Mouse (Mus musculus) MEL (cell line): Measurements from ENCODE around the gene Pard3. TPM values are rescaled to one million over a fixed set of nuclear protein-coding genes. Genes with fewer than 3 reads are reported as not detected.

ENCODE experiments used
- DNase-seq: peaks from one replicate; pipeline ENCODE4 v3.0.0; 2011; ENCODE audit warnings: low read depth, low spot score
- H3K27ac ChIP-seq: 2 replicates; pipeline ENCODE4 v1.5.1; 2012; ENCODE audit warnings: low read depth, mild to moderate bottlenecking, control low read depth, low read length, moderate library complexity; ENCODE audit not compliant: control insufficient read depth
- H3K27me3 ChIP-seq, 2 experiments: fragments of 150-350 bp in 1 of 2; sonication (generic) in 1 of 2; 2 replicates each; pipeline ENCODE4 v1.6.1; 2012; ENCODE audit warnings: low read length in 2 of 2, mild to moderate bottlenecking in 2 of 2, improper control_type of control experiment in 1 of 2, moderate library complexity in 1 of 2; ENCODE audit not compliant: insufficient read depth in 2 of 2, control insufficient read depth in 1 of 2
- H3K36me3 ChIP-seq, 2 experiments: 2 replicates each; pipeline ENCODE4 v1.6.1; 2012 to 2014; ENCODE audit warnings: low read length in 2 of 2, improper control_type of control experiment in 1 of 2, inconsistent platforms in 1 of 2, mild to moderate bottlenecking in 1 of 2; ENCODE audit not compliant: insufficient read depth in 2 of 2, control insufficient read depth in 1 of 2
- H3K4me1 ChIP-seq, 2 experiments: fragments of 150-350 bp in 1 of 2; sonication (generic) in 1 of 2; 2 replicates each; pipeline ENCODE4 v1.6.1; 2012; ENCODE audit warnings: low read length in 2 of 2, improper control_type of control experiment in 1 of 2, mild to moderate bottlenecking in 1 of 2; ENCODE audit not compliant: insufficient read depth in 2 of 2, control insufficient read depth in 1 of 2
- H3K4me3 ChIP-seq, 2 experiments: fragments of 150-350 bp in 1 of 2; sonication (generic) in 1 of 2; 2 replicates each; pipeline ENCODE4 v1.5.1; 2012; ENCODE audit warnings: low read depth in 2 of 2, low read length in 2 of 2, mild to moderate bottlenecking in 2 of 2, moderate library complexity in 2 of 2, control low read depth in 1 of 2, improper control_type of control experiment in 1 of 2; ENCODE audit not compliant: control insufficient read depth in 1 of 2, insufficient read depth in 1 of 2
- H3K79me2 ChIP-seq: 2 replicates; pipeline ENCODE4 v1.6.1; 2012; ENCODE audit warnings: mild to moderate bottlenecking, low read length, moderate library complexity; ENCODE audit not compliant: control insufficient read depth, poor library complexity, insufficient read depth
- H3K9ac ChIP-seq: 2 replicates; pipeline ENCODE4 v1.6.1; 2012; ENCODE audit warnings: low read depth, mild to moderate bottlenecking, control low read depth, low read length, moderate library complexity; ENCODE audit not compliant: control insufficient read depth, poor library complexity, severe bottlenecking
- H3K9me3 ChIP-seq: fragments of 150-350 bp; sonication (generic); replicated peaks from 2 replicates; pipeline ENCODE4 v1.6.1; 2012; ENCODE audit warnings: mild to moderate bottlenecking, low read length, improper control_type of control experiment, moderate library complexity; ENCODE audit not compliant: insufficient read depth
- CHD2 ChIP-seq: IDR thresholded peaks from 2 replicates; pipeline ENCODE4 v1.6.1; 2011; ENCODE audit warnings: low read length, improper control_type of control experiment
- CTCF ChIP-seq, 3 experiments: IDR thresholded peaks in 2 of 3; conservative IDR thresholded peaks in 1 of 3; 2 replicates each; pipeline ENCODE4 v1.5.1; 2011 to 2012; ENCODE audit warnings: low read length in 3 of 3, low read depth in 2 of 3, mild to moderate bottlenecking in 2 of 3, improper control_type of control experiment in 1 of 3, inconsistent platforms in 1 of 3, mixed read lengths in 1 of 3, moderate library complexity in 1 of 3; ENCODE audit not compliant: control insufficient read depth in 1 of 3, insufficient read depth in 1 of 3, poor library complexity in 1 of 3, severe bottlenecking in 1 of 3
- E2F4 ChIP-seq: IDR thresholded peaks from 2 replicates; pipeline ENCODE4 v1.6.1; 2011; ENCODE audit warnings: low read depth, low read length, improper control_type of control experiment, borderline replicate concordance
- ELF1 ChIP-seq: IDR thresholded peaks from 2 replicates; pipeline ENCODE4 v1.6.1; 2014; ENCODE audit warnings: low read depth, mild to moderate bottlenecking, inconsistent platforms, low read length, improper control_type of control experiment, moderate library complexity
- MAFK ChIP-seq: IDR thresholded peaks from 2 replicates; pipeline ENCODE4 v1.6.1; 2011; ENCODE audit warnings: low read depth, mild to moderate bottlenecking, low read length, improper control_type of control experiment, borderline replicate concordance
- MAX ChIP-seq: IDR thresholded peaks from 2 replicates; pipeline ENCODE4 v1.6.1; 2011; ENCODE audit warnings: low read length, improper control_type of control experiment
- MEF2A ChIP-seq: IDR thresholded peaks from 2 replicates; pipeline ENCODE4 v1.6.1; 2014; ENCODE audit warnings: low read depth, mild to moderate bottlenecking, inconsistent platforms, low read length, improper control_type of control experiment; ENCODE audit not compliant: poor library complexity, insufficient replicate concordance, severe bottlenecking; ENCODE audit errors: extremely low read depth
- NELFE ChIP-seq: IDR thresholded peaks from 2 replicates; pipeline ENCODE4 v1.6.1; 2011; ENCODE audit warnings: low read depth, low read length, improper control_type of control experiment
- NRF1 ChIP-seq: IDR thresholded peaks from 2 replicates; pipeline ENCODE4 v1.6.1; 2014; ENCODE audit warnings: low read depth, mild to moderate bottlenecking, inconsistent platforms, low read length, improper control_type of control experiment, moderate library complexity; ENCODE audit not compliant: poor library complexity, insufficient read depth, severe bottlenecking
- POLR2A ChIP-seq, 2 experiments: IDR thresholded peaks; 2 replicates each; pipeline ENCODE4 v1.6.1; 2011 to 2012; ENCODE audit warnings: low read length in 2 of 2, mild to moderate bottlenecking in 2 of 2, control low read depth in 1 of 2, improper control_type of control experiment in 1 of 2, low read depth in 1 of 2, moderate library complexity in 1 of 2; ENCODE audit not compliant: control insufficient read depth in 1 of 2, insufficient read depth in 1 of 2, poor library complexity in 1 of 2
- POLR2AphosphoS5 ChIP-seq: IDR thresholded peaks from 2 replicates; pipeline ENCODE4 v1.6.1; 2012; ENCODE audit warnings: low read depth, borderline replicate concordance, mild to moderate bottlenecking, inconsistent platforms, low read length, moderate library complexity, mixed read lengths
- SIN3A ChIP-seq: IDR thresholded peaks from 2 replicates; pipeline ENCODE4 v1.6.1; 2012; ENCODE audit warnings: low read length, improper control_type of control experiment, inconsistent platforms
- TAL1 ChIP-seq: IDR thresholded peaks from 2 replicates; pipeline ENCODE4 v1.6.1; 2012; ENCODE audit warnings: mild to moderate bottlenecking, inconsistent platforms, low read length, moderate library complexity, mixed read lengths
- TBP ChIP-seq: IDR thresholded peaks from 2 replicates; pipeline ENCODE4 v1.8.0; 2011; ENCODE audit warnings: low read depth, low read length, improper control_type of control experiment
- TCF12 ChIP-seq: IDR thresholded peaks from 2 replicates; pipeline ENCODE4 v1.6.1; 2014; ENCODE audit warnings: low read depth, mild to moderate bottlenecking, inconsistent platforms, low read length, improper control_type of control experiment, moderate library complexity
- USF1 ChIP-seq: IDR thresholded peaks from 2 replicates; pipeline ENCODE4 v1.6.1; 2014; ENCODE audit warnings: low read depth, mild to moderate bottlenecking, inconsistent platforms, low read length, improper control_type of control experiment, moderate library complexity
- ZC3H11A ChIP-seq: IDR thresholded peaks from 2 replicates; pipeline ENCODE4 v1.6.1; 2012; ENCODE audit warnings: low read depth, mild to moderate bottlenecking, inconsistent platforms, low read length, improper control_type of control experiment
- ZMIZ1 ChIP-seq: IDR thresholded peaks from 2 replicates; pipeline ENCODE4 v1.6.1; 2012; ENCODE audit warnings: low read depth, mild to moderate bottlenecking, inconsistent platforms, low read length, improper control_type of control experiment, moderate library complexity
- ZNF384 ChIP-seq: IDR thresholded peaks from 2 replicates; pipeline ENCODE4 v1.6.1; 2012; ENCODE audit warnings: low read depth, mild to moderate bottlenecking, inconsistent platforms, low read length, improper control_type of control experiment
- polyA plus RNA-seq, 2 experiments: library from polyadenylated mRNA; stranded (reverse) in 1 of 2; unstranded in 1 of 2; fragments of >175 nt in 1 of 2; fragments of >200 nt in 1 of 2; gene quantifications; 2 replicates each; pipeline versions ENCODE4 v1.2.1 to v1.2.4; 2012; ENCODE audit warnings: low replicate concordance in 2 of 2, low read depth in 1 of 2; ENCODE audit not compliant: insufficient read length in 2 of 2, insufficient read depth in 1 of 2, missing spikeins in 1 of 2
- total RNA-seq: library from RNA; depleted of rRNA; stranded (reverse); fragments of 300-350 nt; gene quantifications from 2 replicates; pipeline ENCODE4 v1.2.3, GENCODE M21; 2012

Gene Pard3
- total and polyA plus RNA-seq, 3 experiments = not detected

GRCm38 (mm10) chr8:127222361-127222760 is 158.7 kb downstream of the Pard3 start:
- no peaks in the 10 kb centered on the region for H3K36me3 ChIP-seq
- TF ChIP-seq NELFE = no peak
- no peak for TF ChIP-seq NRF1
- no peak for TF ChIP-seq ZC3H11A
- TF ChIP-seq POLR2A (IDR thresholded peaks at IDR 0.05; ENCODE audit: control insufficient read depth in 1 of 2, insufficient read depth in 1 of 2, low read depth in 1 of 2, low read length in 2 of 2, poor library complexity in 1 of 2) = no peak
- TF ChIP-seq MAX = no peak
- no peaks in the 10 kb centered on the region for H3K9me3 ChIP-seq

GRCm38 (mm10) chr8:127226996-127227395 is 163.3 kb downstream of the Pard3 start:
- Histone ChIP-seq H3K79me2 (no peaks in the 10 kb centered on the region), H3K9me3 (no peaks in the 10 kb centered on the region), H3K4me3 (no peak overlapping the region), H3K27me3 (no peaks in the 10 kb centered on the region), H3K36me3 (no peaks in the 10 kb centered on the region)
- TF ChIP-seq USF1 (no peak), ELF1 (no peak), ZMIZ1 (no peak), CHD2 (no peak), TAL1 (no peak), E2F4 (no peak), CTCF (IDR thresholded peaks at IDR 0.05 in 2 of 3, conservative IDR thresholded peaks at IDR 0.05 in 1 of 3; ENCODE audit: control insufficient read depth in 1 of 3, insufficient read depth in 1 of 3, low read depth in 2 of 3, low read length in 3 of 3, poor library complexity in 1 of 3, severe bottlenecking in 1 of 3) (no peak), POLR2A (IDR thresholded peaks at IDR 0.05; ENCODE audit: control insufficient read depth in 1 of 2, insufficient read depth in 1 of 2, low read depth in 1 of 2, low read length in 2 of 2, poor library complexity in 1 of 2) (no peak), MEF2A (no peak), MAFK (no peak), NELFE (no peak), TBP (no peak), POLR2AphosphoS5 (no peak), TCF12 (no peak), NRF1 (no peak), ZNF384 (no peak), SIN3A (no peak)
- TF ChIP-seq, all 39 proteins: peak for 0
- Histone ChIP-seq H3K4me1 (no peaks in the 10 kb centered on the region), H3K27ac (no peak overlapping the region), H3K9ac (no peak overlapping the region)
- DNase-seq = no peak

More at GRCm38 (mm10) chr8:127222361-127222760, 158.7 kb downstream of the Pard3 start:
- Histone ChIP-seq H3K27me3 (no peaks in the 10 kb centered on the region), H3K4me1 (no peaks in the 10 kb centered on the region), H3K9ac (no peak overlapping the region), H3K4me3 (no peak overlapping the region), H3K27ac (no peak overlapping the region), H3K79me2 (no peaks in the 10 kb centered on the region)
- no peak for DNase-seq
